Mouse (Mus musculus) olfactory bulb, adult 2 months (tissue): ENCODE measurements at regions not wholly inside any gene's neighbourhood (a gene's known extent, or its start where the extent isn't known, plus 50 kb on each side); places are given as distances from the start of the nearest gene placed in this dataset.

Experiments used
- CTCF ChIP-seq: fragments of 200-500 bp; IDR thresholded peaks from 2 replicates; pipeline ENCODE4 v1.5.1; 2012; ENCODE audit warnings: low read depth, mild to moderate bottlenecking, low read length, moderate library complexity; ENCODE audit not compliant: insufficient read depth
- POLR2A ChIP-seq: fragments of 200-500 bp; IDR thresholded peaks from 2 replicates; pipeline ENCODE4 v1.6.1; 2012; ENCODE audit warnings: mild to moderate bottlenecking, low read depth, low read length, moderate library complexity; ENCODE audit not compliant: insufficient read depth

DNA sequence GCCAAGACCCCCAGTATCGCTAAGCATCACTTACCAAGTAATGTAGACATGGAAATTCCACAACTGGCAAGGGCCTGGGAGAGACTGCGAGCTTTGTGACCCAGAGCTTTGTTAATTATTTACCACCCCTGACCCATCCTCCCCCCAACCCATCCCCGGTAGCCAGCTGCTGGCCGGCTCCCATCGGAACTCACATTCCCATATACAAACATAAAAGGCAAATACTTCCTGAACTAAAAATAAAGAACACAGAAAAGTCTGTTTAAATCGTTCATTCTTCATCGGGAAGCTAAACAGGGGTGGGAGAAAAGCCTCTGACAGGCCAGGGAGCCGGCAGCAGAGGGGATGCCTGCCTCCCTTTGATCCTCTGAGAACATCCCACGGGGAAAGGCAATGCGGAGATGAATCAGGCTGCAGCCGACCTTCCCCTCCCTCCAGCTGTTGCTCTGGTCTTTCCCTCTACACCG is 163.7 kb downstream of the Cand1 start:
- TF ChIP-seq CTCF = no peak
- TF ChIP-seq POLR2A = no peak
